Mouse (Mus musculus) liver, embryonic 14.5 days (tissue): ENCODE data around the gene Psmd2.

Experiments used
- CTCF ChIP-seq: IDR thresholded peaks from 2 replicates; pipeline ENCODE4 v1.5.1; 2016; ENCODE audit warnings: antibody characterized with exemption, low read depth, control low read depth
- EP300 ChIP-seq: IDR thresholded peaks from 2 replicates; pipeline ENCODE4 v1.6.1; 2016; ENCODE audit warnings: antibody characterized with exemption, low read depth

DNA sequence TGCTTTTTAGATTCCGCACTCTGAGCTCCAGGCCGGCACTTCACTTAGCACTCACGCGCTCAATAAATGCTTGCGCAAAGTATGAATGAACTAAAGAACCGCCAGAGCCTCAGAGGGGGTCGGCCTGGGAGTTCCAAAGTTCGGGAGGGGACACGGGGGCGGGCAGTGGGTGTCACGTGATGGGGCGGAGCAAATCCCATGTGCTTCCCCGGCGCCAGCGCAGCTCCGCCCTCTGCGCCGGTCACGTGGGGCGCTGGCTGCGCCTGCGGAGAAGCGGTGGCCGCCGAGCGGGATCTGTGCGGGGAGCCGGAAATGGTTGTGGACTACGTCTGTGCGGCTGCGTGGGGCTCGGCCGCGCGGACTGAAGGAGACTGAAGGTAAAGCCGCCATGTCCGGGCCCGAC lies 21.0 kb downstream of the Psmd2 start:
- TF ChIP-seq CTCF (no peak), EP300 (no peak)
